In genomic region chr19:5601752-5602541, GRCm38 (mm10) we compare ENCODE assay signal across 8 mouse cellular contexts. TPM values are rescaled to one million over a fixed set of nuclear protein-coding genes. Genes with fewer than 3 reads are reported as not detected.
A peak's percentile ranks its signal among the peaks of the same experiment; 100 is the strongest.
DNase-seq lines count a peak whose midpoint lies in the region; ATAC-seq and TF ChIP-seq lines count a peak whose summit lies in the region.

TSS of gene Rnaseh2c (plus strand) at chr19:5601873.

- H3K27ac ChIP-seq in cerebellum, adult 2 months (ENCODE audit: insufficient read depth, low read length) = peak within 1 kb of the TSS; percentile 41
- peak within 1 kb of the TSS; percentile 85 for H3K27ac ChIP-seq in lung, embryonic 16.5 days (ENCODE audit: low read length)

- H3K27me3 ChIP-seq in cerebellum, adult 2 months (ENCODE audit: control insufficient read depth, insufficient read depth, low read length) = no peaks in the 10 kb centered on the region
- H3K27me3 ChIP-seq in lung, embryonic 16.5 days (ENCODE audit: control insufficient read depth, insufficient read depth, low read depth, low read length) = no peaks in the 10 kb centered on the region

- DNase-seq in MEL-GATA-1-ER (ENCODE audit: extremely low read depth, low read depth) = peak; percentile 72
- DNase-seq in cerebellum, adult 2 months = peak; percentile 85 to 89
- peak; percentile 81 for DNase-seq in forelimb bud, embryonic 11.5 days (ENCODE audit: low read depth, low spot score)
- peak; percentile 63 for DNase-seq in layer of hippocampus, adult 9-10 months (ENCODE audit: low spot score)
- DNase-seq in ovary, postnatal 14 days (ENCODE audit: low spot score) = peak; percentile 59
- peak; percentile 90 for DNase-seq in thymus, postnatal 14 days

- H3K9me3 ChIP-seq in lung, embryonic 16.5 days (ENCODE audit: control insufficient read depth, low read length) = no peaks in the 10 kb centered on the region

- H3K9ac ChIP-seq in lung, embryonic 16.5 days (ENCODE audit: low read length) = peak within 1 kb of the TSS; percentile 95

- TF ChIP-seq CTCF in cerebellum, adult 2 months (IDR thresholded peaks at IDR 0.05; ENCODE audit: borderline replicate concordance, insufficient read depth, low read depth, low read length) = no peak

- H3K36me3 ChIP-seq in lung, embryonic 16.5 days (ENCODE audit: control insufficient read depth, insufficient read depth, low read length) = peaks cover 24% of the 10 kb centered on the region

- peak within 1 kb of the TSS; percentile 67 for H3K4me3 ChIP-seq in cerebellum, adult 2 months (replicated peaks; ENCODE audit: insufficient read depth, low read depth, low read length)
- H3K4me3 ChIP-seq in lung, embryonic 16.5 days (ENCODE audit: low read length) = peak within 1 kb of the TSS; percentile 82

- H3K4me2 ChIP-seq in lung, embryonic 16.5 days (ENCODE audit: low read depth, low read length) = peak within 1 kb of the TSS; percentile 84

- H3K4me1 ChIP-seq in cerebellum, adult 2 months (ENCODE audit: control insufficient read depth, insufficient read depth, low read length) = peaks cover 16% of the 10 kb centered on the region; the same call in 1 of the 2 replicates
- H3K4me1 ChIP-seq in lung, embryonic 16.5 days (replicated peaks; ENCODE audit: control insufficient read depth, insufficient read depth, low read length) = peaks cover 11% of the 10 kb centered on the region

- WGBS in cerebellum, adult 2 months = under 1% methylated on average over 64 of the region's 64 CpGs
- under 1% methylated on average over 63 of the region's 64 CpGs for WGBS in lung, embryonic 16.5 days

- TF ChIP-seq POLR2A in cerebellum, adult 2 months (IDR thresholded peaks at IDR 0.05; ENCODE audit: borderline replicate concordance, insufficient read depth, low read length) = peak; percentile 49; the same call in 1 of the 2 replicates

- peak; percentile 80 to 88 for ATAC-seq in hematopoietic stem cell, adult 5-6 weeks (replicated peaks in 1 of 2; ENCODE audit: insufficient read depth in 1 of 2, low FRiP score in 2 of 2, low TSS enrichment in 1 of 2, low read depth in 1 of 2, poor library complexity in 2 of 2, severe bottlenecking in 2 of 2)
- peak; percentile 91 for ATAC-seq in lung, embryonic 16.5 days (ENCODE audit: low read depth)

RNA-seq across cellular contexts. Expression of gene Rnaseh2c, which starts in this region (rescaled TPM):
- polyA plus RNA-seq in cerebellum, adult 2 months (2012; rRNA removed) = 79.1 and 83.5 TPM in 2 replicates
- total RNA-seq in hematopoietic stem cell, adult 5-6 weeks (2017) = 47.9 and 73.0 TPM in 2 replicates
- 131 and 159 TPM in 2 replicates for polyA plus RNA-seq in lung, embryonic 16.5 days (2015; fragmentation: Nextera tagmentation; extraction: Ambion mirVana)

Comparison
In these comparisons a context has a peak if more than half of its experiments do, and no peak if none do; other contexts are left out.
1. Peak in every context shown above with its lines: DNase-seq, ATAC-seq, H3K4me3 ChIP-seq and H3K27ac ChIP-seq.